Mouse (Mus musculus) intestine, embryonic 15.5 days (tissue): ENCODE data around the gene Ttc39a. TPM values are rescaled to one million over a fixed set of nuclear protein-coding genes. Genes with fewer than 3 reads are reported as not detected.

Source experiments
- ATAC-seq: fragments of 200-750 bp; cut with Nextera tagmentation; 2 replicates; pipeline ENCODE4 v1.8.0; 2017; ENCODE audit warnings: moderate TSS enrichment, moderate library complexity
- H3K27ac ChIP-seq: fragments of 300-500 bp; sonication (generic); 2 replicates; pipeline ENCODE4 v1.5.1; 2015; ENCODE audit warnings: mild to moderate bottlenecking, inconsistent platforms
- H3K27me3 ChIP-seq: fragments of 300-500 bp; sonication (generic); replicated peaks from 2 replicates; pipeline ENCODE4 v1.6.1; 2015; ENCODE audit warnings: inconsistent platforms
- H3K36me3 ChIP-seq: fragments of 300-500 bp; sonication (generic); 2 replicates; pipeline ENCODE4 v1.6.1; 2015; ENCODE audit warnings: inconsistent platforms
- H3K4me1 ChIP-seq: fragments of 300-500 bp; sonication (generic); replicated peaks from 2 replicates; pipeline ENCODE4 v1.6.1; 2015; ENCODE audit warnings: inconsistent platforms
- H3K4me2 ChIP-seq: fragments of 300-500 bp; sonication (generic); replicated peaks from 2 replicates; pipeline ENCODE4 v1.6.1; 2015; ENCODE audit warnings: mild to moderate bottlenecking, inconsistent platforms
- H3K4me3 ChIP-seq: fragments of 300-500 bp; sonication (generic); replicated peaks from 2 replicates; pipeline ENCODE4 v1.5.1; 2015; ENCODE audit warnings: inconsistent platforms
- H3K9ac ChIP-seq: fragments of 300-500 bp; sonication (generic); 2 replicates; pipeline ENCODE4 v1.6.1; 2015; ENCODE audit warnings: inconsistent platforms
- H3K9me3 ChIP-seq: fragments of 300-500 bp; sonication (generic); 2 replicates; pipeline ENCODE4 v1.6.1; 2016; ENCODE audit warnings: inconsistent platforms
- WGBS: fragments of 180-500 bp; shearing (Covaris S2); methylation state at CpG from one replicate; pipeline ENCODE4 v1.1.7; 2015; 5-methylcytosine and 5-hydroxymethylcytosine counted together
- polyA plus RNA-seq: library from polyadenylated mRNA; unstranded; fragments of >200 nt; fragmentation: Nextera tagmentation; extraction: Ambion mirVana; gene quantifications from 2 replicates; pipeline ENCODE4 v1.2.1, GENCODE M21; 2015

Gene Ttc39a
- polyA plus RNA-seq, 1 experiment from 2014 or later = 17.0 TPM

GRCm38 (mm10) chr4:109406054-109406485 is 353 bp upstream of the Ttc39a start:
- ATAC-seq = peak; percentile 91
- H3K9ac ChIP-seq = peak overlapping the region; percentile 64
- 2% methylated on average over 3 of the region's 3 CpGs for WGBS
- H3K36me3 ChIP-seq = no peaks in the 10 kb centered on the region
- peak overlapping the region; percentile 81 for H3K27ac ChIP-seq
- peak overlapping the region; percentile 96 for H3K4me2 ChIP-seq
- no peaks in the 10 kb centered on the region for H3K27me3 ChIP-seq
- H3K4me3 ChIP-seq = peak overlapping the region; percentile 54
- H3K4me1 ChIP-seq = peaks cover 24% of the 10 kb centered on the region
- no peaks in the 10 kb centered on the region for H3K9me3 ChIP-seq

DNA sequence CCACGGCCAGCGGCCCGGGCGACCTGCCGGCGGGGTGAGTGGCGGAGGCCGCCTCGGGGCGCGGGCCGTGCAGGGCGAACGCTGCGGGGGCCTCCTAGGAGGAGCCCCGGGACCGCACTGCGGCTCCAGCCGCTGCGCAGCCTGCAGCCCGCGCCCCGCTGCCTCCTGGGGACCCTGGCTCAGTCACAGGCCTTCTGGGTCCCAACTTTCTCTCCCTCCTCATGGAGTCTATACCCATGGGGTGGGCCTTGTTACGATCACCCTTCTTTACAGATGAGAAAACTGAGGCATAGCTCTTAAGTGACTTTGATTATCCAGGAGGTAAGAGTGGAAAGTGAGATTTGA is 725 bp downstream of the Ttc39a start:
- peak overlapping the region; percentile 64 for H3K9ac ChIP-seq
- H3K4me1 ChIP-seq = peaks cover 24% of the 10 kb centered on the region
- peak overlapping the region; percentile 54 for H3K4me3 ChIP-seq
- H3K9me3 ChIP-seq = no peaks in the 10 kb centered on the region
- ATAC-seq = peak; percentile 9; the same call in 1 of the 2 replicates
- no peaks in the 10 kb centered on the region for H3K27me3 ChIP-seq
- no peaks in the 10 kb centered on the region for H3K36me3 ChIP-seq
- 4% methylated on average over 11 of the region's 24 CpGs for WGBS
- peak overlapping the region; percentile 81 for H3K27ac ChIP-seq
- H3K4me2 ChIP-seq = peak overlapping the region; percentile 96

- peaks cover 24% of the 10 kb centered on the region for H3K4me1 ChIP-seq
- no peaks in the 10 kb centered on the region for H3K27me3 ChIP-seq
- ATAC-seq = no peak
- H3K9me3 ChIP-seq = no peaks in the 10 kb centered on the region
- no peaks in the 10 kb centered on the region for H3K36me3 ChIP-seq
- no peak overlapping the region for H3K9ac ChIP-seq
- peak overlapping the region; percentile 81 for H3K27ac ChIP-seq
- 58% methylated on average over 9 of the region's 9 CpGs for WGBS
- H3K4me2 ChIP-seq = peak overlapping the region; percentile 96
- peak overlapping the region; percentile 54 for H3K4me3 ChIP-seq
Measured at GRCm38 (mm10) chr4:109407701-109408485, 1.5 kb downstream of the Ttc39a start.

GRCm38 (mm10) chr4:109410681-109411376 is 4.4 kb downstream of the Ttc39a start:
- no peaks in the 10 kb centered on the region for H3K9me3 ChIP-seq
- H3K36me3 ChIP-seq = no peaks in the 10 kb centered on the region
- 63% methylated on average over 9 of the region's 9 CpGs for WGBS
- no peak overlapping the region for H3K4me3 ChIP-seq
- ATAC-seq = peak; percentile 14; the same call in 1 of the 2 replicates
- H3K27me3 ChIP-seq = no peaks in the 10 kb centered on the region
- H3K4me2 ChIP-seq = no peak overlapping the region
- H3K27ac ChIP-seq = peak overlapping the region; percentile 36; the same call in 1 of the 2 replicates
- no peak overlapping the region for H3K9ac ChIP-seq
- H3K4me1 ChIP-seq = peaks cover 16% of the 10 kb centered on the region

GRCm38 (mm10) chr4:109411377-109411967 is 5.0 kb downstream of the Ttc39a start:
- Histone ChIP-seq H3K4me2 (no peak overlapping the region), H3K27ac (peak overlapping the region; percentile 36; the same call in 1 of the 2 replicates), H3K4me3 (no peak overlapping the region), H3K36me3 (no peaks in the 10 kb centered on the region), H3K4me1 (peaks cover 12% of the 10 kb centered on the region), H3K9me3 (no peaks in the 10 kb centered on the region), H3K9ac (no peak overlapping the region), H3K27me3 (no peaks in the 10 kb centered on the region)
- no peak; the same call in 1 of the 2 replicates for ATAC-seq
- WGBS = 75% methylated on average over 6 of the region's 6 CpGs

GRCm38 (mm10) chr4:109412233-109412632 is 5.8 kb downstream of the Ttc39a start:
- no peak overlapping the region for H3K4me2 ChIP-seq
- no peak for ATAC-seq
- H3K27ac ChIP-seq = no peak overlapping the region
- H3K9ac ChIP-seq = no peak overlapping the region
- H3K9me3 ChIP-seq = no peaks in the 10 kb centered on the region
- no peak overlapping the region for H3K4me3 ChIP-seq
- H3K4me1 ChIP-seq = peaks cover 10% of the 10 kb centered on the region
- H3K36me3 ChIP-seq = no peaks in the 10 kb centered on the region
- H3K27me3 ChIP-seq = no peaks in the 10 kb centered on the region
- 85% methylated on average over 5 of the region's 5 CpGs for WGBS

DNA sequence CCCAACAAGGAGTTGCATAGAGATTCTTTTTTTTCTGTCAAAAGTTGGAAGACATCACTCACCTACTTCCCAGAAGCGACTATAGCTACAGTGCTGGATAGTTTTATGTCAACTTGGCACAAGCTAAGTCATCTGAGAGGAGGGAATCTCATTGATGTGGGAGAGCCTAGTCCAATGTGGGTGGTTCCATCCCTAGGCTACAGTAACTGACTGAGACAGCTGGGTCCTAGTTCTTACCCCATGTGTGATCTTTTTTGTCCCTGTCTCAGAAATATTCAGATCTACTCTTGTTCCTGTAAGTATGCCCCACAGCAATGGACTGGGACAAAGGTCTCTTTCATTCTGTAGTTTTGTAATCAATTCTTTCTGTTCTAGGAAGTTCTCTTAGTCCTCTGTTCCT is 11.6 kb downstream of the Ttc39a start:
- 72% methylated on average over 1 of the region's 1 CpGs for WGBS
- H3K27me3 ChIP-seq = no peaks in the 10 kb centered on the region
- ATAC-seq = no peak
- no peak overlapping the region for H3K9ac ChIP-seq
- no peak overlapping the region for H3K27ac ChIP-seq
- H3K36me3 ChIP-seq = no peaks in the 10 kb centered on the region
- no peak overlapping the region for H3K4me3 ChIP-seq
- 0 out of 2 replicates have a peak, but pooled peaks cover 5% of the 10 kb centered on the region for H3K4me1 ChIP-seq
- H3K4me2 ChIP-seq = no peak overlapping the region
- H3K9me3 ChIP-seq = no peaks in the 10 kb centered on the region

- ATAC-seq = no peak
- H3K27ac ChIP-seq = no peak overlapping the region
- H3K9me3 ChIP-seq = no peaks in the 10 kb centered on the region
- 0 out of 2 replicates have a peak, but pooled peaks cover 5% of the 10 kb centered on the region for H3K4me1 ChIP-seq
- no peak overlapping the region for H3K9ac ChIP-seq
- no peaks in the 10 kb centered on the region for H3K36me3 ChIP-seq
- no peak overlapping the region for H3K4me2 ChIP-seq
- H3K4me3 ChIP-seq = no peak overlapping the region
- WGBS = 22% methylated on average over 3 of the region's 3 CpGs
- H3K27me3 ChIP-seq = no peaks in the 10 kb centered on the region
Measured at GRCm38 (mm10) chr4:109419017-109419416, 12.6 kb downstream of the Ttc39a start.

DNA sequence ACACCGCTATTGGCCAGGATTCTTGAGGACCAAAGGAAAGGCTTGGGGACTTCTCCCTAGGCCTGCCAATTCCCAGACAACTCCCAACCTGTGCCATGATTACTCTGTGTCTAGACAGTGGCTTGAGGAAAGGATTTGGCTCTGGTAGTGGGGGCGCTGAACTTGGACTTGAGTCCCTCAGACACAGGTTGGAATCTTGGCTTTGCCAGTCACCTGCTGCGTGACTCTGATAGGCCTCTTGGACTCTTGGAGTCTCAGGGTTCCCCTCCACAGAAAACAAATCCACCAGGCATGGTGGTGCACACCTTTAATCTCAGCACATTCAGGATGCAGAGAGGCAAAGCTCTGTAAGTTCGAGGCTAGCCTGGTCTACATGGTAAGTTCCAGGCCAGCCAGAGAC is 13.1 kb downstream of the Ttc39a start:
- Histone ChIP-seq H3K36me3 (no peaks in the 10 kb centered on the region), H3K4me3 (no peak overlapping the region), H3K27ac (no peak overlapping the region), H3K27me3 (no peaks in the 10 kb centered on the region), H3K9me3 (no peaks in the 10 kb centered on the region), H3K4me2 (no peak overlapping the region), H3K9ac (no peak overlapping the region), H3K4me1 (0 out of 2 replicates have a peak, but pooled peaks cover 5% of the 10 kb centered on the region)
- 86% methylated on average over 4 of the region's 4 CpGs for WGBS
- ATAC-seq = 0 out of 2 replicates have a peak, but pooled peaks have one; percentile 11

DNA sequence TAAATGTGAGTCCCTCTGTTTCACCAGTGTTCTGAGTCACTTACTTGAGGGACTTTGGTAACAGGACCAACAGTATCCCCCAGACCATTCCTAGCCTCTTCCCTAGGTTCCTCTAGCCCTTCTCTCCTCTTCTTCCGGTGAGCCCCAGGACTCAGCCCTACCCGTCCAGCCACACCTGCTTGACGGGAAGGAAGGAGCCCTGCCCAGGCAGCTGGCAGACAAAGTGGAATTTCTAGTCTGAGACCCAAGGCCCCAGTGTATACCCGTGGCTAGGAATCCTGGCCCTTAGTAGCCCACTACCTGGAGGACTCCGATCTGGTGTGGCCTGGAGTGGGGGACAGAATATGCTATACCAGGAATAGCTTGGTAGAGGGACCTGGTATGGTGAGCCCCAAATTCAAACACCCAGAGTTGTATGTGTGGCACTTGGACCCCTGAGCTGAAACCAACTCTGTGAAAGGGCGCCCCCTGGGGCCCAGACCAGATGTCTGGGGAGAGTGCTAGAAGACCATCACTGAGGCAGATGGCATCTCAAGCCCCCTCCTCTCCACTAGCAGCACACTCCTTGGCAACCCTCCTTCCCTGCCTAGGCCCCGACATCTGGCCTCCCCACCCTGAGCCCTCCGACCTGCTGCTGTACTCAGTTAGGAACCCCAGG is 13.8 kb downstream of the Ttc39a start:
- H3K27me3 ChIP-seq = no peaks in the 10 kb centered on the region
- H3K9me3 ChIP-seq = no peaks in the 10 kb centered on the region
- no peaks in the 10 kb centered on the region for H3K36me3 ChIP-seq
- H3K4me2 ChIP-seq = no peak overlapping the region
- ATAC-seq = peak; percentile 38
- H3K27ac ChIP-seq = no peak overlapping the region
- WGBS = 75% methylated on average over 8 of the region's 8 CpGs
- H3K4me1 ChIP-seq = 0 out of 2 replicates have a peak, but pooled peaks cover 5% of the 10 kb centered on the region
- H3K4me3 ChIP-seq = no peak overlapping the region
- H3K9ac ChIP-seq = no peak overlapping the region

DNA sequence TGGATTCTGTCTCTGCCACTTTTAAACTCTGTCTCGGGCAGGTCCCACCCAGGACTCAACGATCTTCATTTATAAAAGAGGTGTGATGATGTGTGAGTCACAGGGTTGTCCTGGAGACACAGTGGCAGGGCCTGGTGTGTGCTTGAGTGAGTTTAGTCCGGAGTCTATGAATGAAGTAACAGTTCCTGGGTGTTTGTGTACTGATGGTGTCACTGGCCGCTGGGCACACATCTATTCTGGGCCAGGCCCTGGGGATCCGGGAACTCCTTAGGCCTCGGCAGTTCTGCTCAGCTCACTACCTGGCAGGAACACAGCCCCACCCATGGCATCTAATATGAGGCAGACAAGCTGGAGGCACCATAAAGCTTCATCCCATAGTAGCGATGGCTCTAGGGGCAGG is 15.2 kb downstream of the Ttc39a start:
- no peak overlapping the region for H3K27ac ChIP-seq
- H3K36me3 ChIP-seq = no peaks in the 10 kb centered on the region
- H3K4me2 ChIP-seq = no peak overlapping the region
- ATAC-seq = no peak
- H3K9ac ChIP-seq = no peak overlapping the region
- no peak overlapping the region for H3K4me3 ChIP-seq
- no peaks in the 10 kb centered on the region for H3K9me3 ChIP-seq
- H3K4me1 ChIP-seq = 0 out of 2 replicates have a peak, but pooled peaks cover 5% of the 10 kb centered on the region
- no peaks in the 10 kb centered on the region for H3K27me3 ChIP-seq
- 78% methylated on average over 7 of the region's 7 CpGs for WGBS

GRCm38 (mm10) chr4:109422436-109422835 is 16.0 kb downstream of the Ttc39a start:
- H3K4me3 ChIP-seq = no peak overlapping the region
- no peak overlapping the region for H3K27ac ChIP-seq
- H3K36me3 ChIP-seq = no peaks in the 10 kb centered on the region
- H3K4me1 ChIP-seq = 0 out of 2 replicates have a peak, but pooled peaks cover 5% of the 10 kb centered on the region
- 81% methylated on average over 6 of the region's 6 CpGs for WGBS
- no peak overlapping the region for H3K9ac ChIP-seq
- no peak overlapping the region for H3K4me2 ChIP-seq
- no peaks in the 10 kb centered on the region for H3K27me3 ChIP-seq
- ATAC-seq = no peak
- no peaks in the 10 kb centered on the region for H3K9me3 ChIP-seq
